Mouse (Mus musculus) CH12.LX (cell line): ENCODE measurements around the gene Recql.
A peak's percentile ranks its signal among the peaks of the same experiment; 100 is the strongest.

Experiments
- CHD1 ChIP-seq: IDR thresholded peaks from 2 replicates; pipeline ENCODE4 v1.6.1; 2012; ENCODE audit warnings: low read depth, low read length, improper control_type of control experiment, inconsistent platforms
- CTCF ChIP-seq, 2 experiments: IDR thresholded peaks in 1 of 2; conservative IDR thresholded peaks in 1 of 2; 2 replicates each; pipeline ENCODE4 v1.5.1; 2011 to 2012; ENCODE audit warnings: low read depth in 2 of 2, low read length in 2 of 2, improper control_type of control experiment in 1 of 2, inconsistent platforms in 1 of 2, mild to moderate bottlenecking in 1 of 2, moderate library complexity in 1 of 2
- EP300 ChIP-seq: IDR thresholded peaks from 2 replicates; pipeline ENCODE4 v1.6.1; 2011; ENCODE audit warnings: low read length, improper control_type of control experiment
- JUND ChIP-seq: conservative IDR thresholded peaks from 2 replicates; pipeline ENCODE4 v1.6.1; 2011; ENCODE audit warnings: low read depth, low read length, improper control_type of control experiment
- MXI1 ChIP-seq: IDR thresholded peaks from 2 replicates; pipeline ENCODE4 v1.6.1; 2011; ENCODE audit warnings: mild to moderate bottlenecking, low read depth, low read length, improper control_type of control experiment
- MYC ChIP-seq: IDR thresholded peaks from 2 replicates; pipeline ENCODE4 v1.6.1; 2011; ENCODE audit warnings: low read depth, mild to moderate bottlenecking, improper control_type of control experiment, low read length
- POLR2A ChIP-seq: IDR thresholded peaks from 2 replicates; pipeline ENCODE4 v1.6.1; 2011; ENCODE audit warnings: low read depth, mild to moderate bottlenecking, improper control_type of control experiment, low read length
- SIN3A ChIP-seq: IDR thresholded peaks from 2 replicates; pipeline ENCODE4 v1.6.1; 2012; ENCODE audit warnings: low read length, improper control_type of control experiment, inconsistent platforms
- SMC3 ChIP-seq: IDR thresholded peaks from 2 replicates; pipeline ENCODE4 v1.6.1; 2011; ENCODE audit warnings: low read depth, low read length, improper control_type of control experiment
- TBP ChIP-seq: conservative IDR thresholded peaks from 2 replicates; pipeline ENCODE4 v1.6.1; 2011; ENCODE audit warnings: low read depth, low read length, improper control_type of control experiment
- ZC3H11A ChIP-seq: IDR thresholded peaks from 2 replicates; pipeline ENCODE4 v1.6.1; 2012; ENCODE audit warnings: low read depth, mild to moderate bottlenecking, inconsistent platforms, low read length, improper control_type of control experiment
- ZKSCAN1 ChIP-seq: IDR thresholded peaks from 2 replicates; pipeline ENCODE4 v1.6.1; 2012; ENCODE audit warnings: low read depth, inconsistent platforms, low read length, improper control_type of control experiment, borderline replicate concordance

DNA sequence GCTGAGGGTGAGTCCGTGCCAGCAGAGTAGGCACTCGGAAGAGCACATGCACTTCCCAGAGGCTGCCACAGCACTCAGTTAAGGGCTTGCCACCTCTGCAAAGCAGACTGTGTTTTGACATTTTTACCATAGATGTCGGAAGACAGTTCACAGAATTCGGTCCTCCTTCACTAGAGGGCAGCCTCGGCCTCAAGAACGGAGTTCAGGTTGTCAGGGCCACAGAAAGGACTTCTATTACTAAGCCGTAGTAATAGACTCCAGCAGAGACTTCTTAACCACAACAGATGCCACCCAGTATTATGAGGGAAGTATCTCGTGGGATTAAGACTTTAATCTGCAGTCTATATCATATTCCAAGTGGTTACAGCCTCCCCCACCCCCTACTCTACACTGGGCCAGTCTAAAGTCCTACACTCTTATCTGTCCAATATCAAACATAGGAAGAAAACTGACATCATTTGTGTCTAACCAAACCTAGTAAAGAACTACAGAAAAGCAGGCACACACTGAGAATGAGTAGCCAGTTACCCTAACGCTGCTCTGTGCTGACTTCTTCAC lies 23.8 kb downstream of the Recql start:
- TF ChIP-seq POLR2A (no peak), SIN3A (no peak), ZC3H11A (no peak), EP300 (no peak), CTCF (conservative IDR thresholded peaks at IDR 0.05 in 1 of 2, IDR thresholded peaks at IDR 0.05 in 1 of 2; ENCODE audit: low read depth in 2 of 2, low read length in 2 of 2) (peak in 1 of 2 experiments; percentile 32; a peak in 2 of 4 replicates), SMC3 (0 out of 2 replicates have a peak, but pooled peaks have one; percentile 10), JUND (no peak), MYC (no peak), CHD1 (no peak), TBP (no peak), ZKSCAN1 (no peak), MXI1 (no peak)
